Mouse (Mus musculus) lung, embryonic 15.5 days (tissue): ENCODE measurements around the gene Cers2. TPM values are rescaled to one million over a fixed set of nuclear protein-coding genes. Genes with fewer than 3 reads are reported as not detected.

ENCODE experiments used
- ATAC-seq: fragments of 200-750 bp; cut with Nextera tagmentation; 2 replicates; pipeline ENCODE4 v1.8.0; 2017; ENCODE audit warnings: moderate number of reproducible peaks, borderline replicate concordance; ENCODE audit not compliant: low FRiP score, low TSS enrichment; ENCODE audit errors: extremely low read depth
- H3K27ac ChIP-seq: fragments of 300-500 bp; sonication (generic); 2 replicates; pipeline ENCODE4 v1.5.1; 2015; ENCODE audit warnings: moderate library complexity, mild to moderate bottlenecking, inconsistent platforms
- H3K27me3 ChIP-seq: fragments of 300-500 bp; sonication (generic); 2 replicates; pipeline ENCODE4 v1.6.1; 2015; ENCODE audit warnings: inconsistent platforms
- H3K36me3 ChIP-seq: fragments of 300-500 bp; sonication (generic); 2 replicates; pipeline ENCODE4 v1.6.1; 2015; ENCODE audit warnings: inconsistent platforms
- H3K4me1 ChIP-seq: fragments of 300-500 bp; sonication (generic); 2 replicates; pipeline ENCODE4 v1.6.1; 2015; ENCODE audit warnings: inconsistent platforms
- H3K4me2 ChIP-seq: fragments of 300-500 bp; sonication (generic); 2 replicates; pipeline ENCODE4 v1.6.1; 2015; ENCODE audit warnings: inconsistent platforms, mild to moderate bottlenecking, moderate library complexity
- H3K4me3 ChIP-seq: fragments of 300-500 bp; sonication (generic); 2 replicates; pipeline ENCODE4 v1.5.1; 2015; ENCODE audit warnings: mild to moderate bottlenecking, inconsistent platforms
- H3K9ac ChIP-seq: fragments of 300-500 bp; sonication (generic); 2 replicates; pipeline ENCODE4 v1.6.1; 2015; ENCODE audit warnings: inconsistent platforms
- H3K9me3 ChIP-seq: fragments of 300-500 bp; sonication (generic); 2 replicates; pipeline ENCODE4 v1.6.1; 2016; ENCODE audit warnings: inconsistent platforms
- WGBS: fragments of 180-500 bp; shearing (Covaris S2); methylation state at CpG from one replicate; pipeline ENCODE4 v1.1.7; 2015; 5-methylcytosine and 5-hydroxymethylcytosine counted together
- polyA plus RNA-seq: library from polyadenylated mRNA; unstranded; fragments of >200 nt; fragmentation: Nextera tagmentation; extraction: Ambion mirVana; gene quantifications from 2 replicates; pipeline ENCODE4 v1.2.1, GENCODE M21; 2015

Gene Cers2
- polyA plus RNA-seq, 1 experiment from 2014 or later, result 203 TPM

DNA sequence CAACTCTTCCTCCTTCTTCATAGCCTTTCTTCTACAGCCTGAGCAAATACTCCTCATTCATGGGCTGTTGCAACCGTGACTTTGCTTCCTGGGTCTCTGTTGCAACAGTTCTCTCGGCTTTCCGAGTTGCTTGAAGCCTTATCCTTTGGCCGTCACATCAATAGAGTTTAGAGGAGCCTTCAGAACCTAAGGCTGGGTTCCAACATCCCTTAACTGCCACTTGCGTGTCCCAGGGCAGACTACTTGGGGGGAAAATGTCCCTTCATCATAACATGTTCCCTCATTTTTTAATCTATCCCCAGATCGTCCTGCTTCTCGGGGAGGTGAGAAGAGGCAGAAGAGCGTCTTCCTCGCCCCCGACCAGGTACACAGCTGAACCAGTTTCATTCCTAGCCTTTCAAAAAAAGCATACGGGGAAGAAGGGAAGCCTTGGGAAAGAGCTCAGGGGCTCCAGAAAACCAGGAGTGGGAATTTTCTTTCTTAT, 32.2 kb upstream of the Cers2 start:
- H3K36me3 ChIP-seq, result no peaks in the 10 kb centered on the region
- H3K4me3 ChIP-seq, result peak overlapping the region; percentile 70
- no peaks in the 10 kb centered on the region for H3K27me3 ChIP-seq
- H3K9ac ChIP-seq, result peak overlapping the region; percentile 76
- 0% methylated on average over 11 of the region's 11 CpGs for WGBS
- H3K9me3 ChIP-seq, result no peaks in the 10 kb centered on the region
- H3K4me2 ChIP-seq, result peak overlapping the region; percentile 72
- peak overlapping the region; percentile 98 for H3K27ac ChIP-seq
- ATAC-seq, result no peak
- peaks cover 19% of the 10 kb centered on the region for H3K4me1 ChIP-seq

DNA sequence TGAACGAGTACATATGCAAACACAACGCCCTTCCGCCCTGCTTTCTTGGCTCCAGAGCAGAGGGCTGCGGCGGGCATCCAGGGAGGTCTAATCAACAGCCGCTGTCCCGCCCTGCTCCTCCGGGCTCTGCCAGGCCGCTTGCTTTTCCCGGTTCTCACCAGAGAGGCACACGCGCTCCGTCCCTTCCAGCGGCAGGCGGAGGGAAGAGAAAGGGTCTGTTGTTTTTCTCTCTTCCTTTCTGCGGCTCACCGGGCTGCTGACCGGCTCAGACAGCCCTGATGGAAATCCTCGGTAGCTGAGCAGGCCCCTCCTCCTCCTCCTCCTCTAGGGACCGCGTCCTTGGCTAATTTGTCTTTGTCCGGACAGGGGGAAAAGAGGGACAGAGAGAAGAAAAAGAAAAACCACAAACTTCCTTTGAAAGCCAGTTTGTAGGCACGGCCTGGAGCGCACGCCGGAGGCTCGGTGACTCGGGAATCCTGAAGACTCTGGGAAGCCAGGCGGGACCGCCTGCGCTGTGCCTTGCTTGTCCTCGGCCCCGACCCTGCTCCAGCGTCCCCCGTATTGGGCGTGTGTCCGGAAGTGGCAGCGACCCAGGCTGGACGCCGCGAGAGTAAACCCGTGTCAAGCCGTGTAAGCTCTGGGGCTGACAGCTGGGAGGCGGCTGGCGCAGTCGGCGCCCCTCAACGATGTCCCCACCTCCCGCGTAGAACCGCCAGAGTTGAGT, 31.6 kb upstream of the Cers2 start:
- H3K27ac ChIP-seq, result peak overlapping the region; percentile 98
- 0% methylated on average over 51 of the region's 51 CpGs for WGBS
- peaks cover 19% of the 10 kb centered on the region for H3K4me1 ChIP-seq
- H3K27me3 ChIP-seq, result no peaks in the 10 kb centered on the region
- peak overlapping the region; percentile 70 for H3K4me3 ChIP-seq
- peak; percentile 77 for ATAC-seq
- peak overlapping the region; percentile 76 for H3K9ac ChIP-seq
- peaks cover 5% of the 10 kb centered on the region; the same call in 1 of the 2 replicates for H3K36me3 ChIP-seq
- H3K9me3 ChIP-seq, result no peaks in the 10 kb centered on the region
- H3K4me2 ChIP-seq, result peak overlapping the region; percentile 72

- H3K9me3 ChIP-seq, result no peaks in the 10 kb centered on the region
- peaks cover 11% of the 10 kb centered on the region for H3K36me3 ChIP-seq
- H3K27me3 ChIP-seq, result no peaks in the 10 kb centered on the region
- no peak for ATAC-seq
- 2% methylated on average over 7 of the region's 7 CpGs for WGBS
- H3K27ac ChIP-seq, result peak overlapping the region; percentile 98
- peaks cover 19% of the 10 kb centered on the region for H3K4me1 ChIP-seq
- peak overlapping the region; percentile 76 for H3K9ac ChIP-seq
- peak overlapping the region; percentile 70 for H3K4me3 ChIP-seq
- H3K4me2 ChIP-seq, result peak overlapping the region; percentile 72
Measured at GRCm38 (mm10) chr3:95283589-95283941, 31.0 kb upstream of the Cers2 start.

- Histone ChIP-seq H3K27ac (peak overlapping the region; percentile 98), H3K4me1 (peaks cover 19% of the 10 kb centered on the region), H3K9me3 (no peaks in the 10 kb centered on the region), H3K4me3 (peak overlapping the region; percentile 70), H3K9ac (peak overlapping the region; percentile 76), H3K27me3 (no peaks in the 10 kb centered on the region), H3K36me3 (peaks cover 14% of the 10 kb centered on the region), H3K4me2 (peak overlapping the region; percentile 72)
- 19% methylated on average over 1 of the region's 1 CpGs for WGBS
- no peak for ATAC-seq
Measured at GRCm38 (mm10) chr3:95284062-95284461, 30.5 kb upstream of the Cers2 start.

DNA sequence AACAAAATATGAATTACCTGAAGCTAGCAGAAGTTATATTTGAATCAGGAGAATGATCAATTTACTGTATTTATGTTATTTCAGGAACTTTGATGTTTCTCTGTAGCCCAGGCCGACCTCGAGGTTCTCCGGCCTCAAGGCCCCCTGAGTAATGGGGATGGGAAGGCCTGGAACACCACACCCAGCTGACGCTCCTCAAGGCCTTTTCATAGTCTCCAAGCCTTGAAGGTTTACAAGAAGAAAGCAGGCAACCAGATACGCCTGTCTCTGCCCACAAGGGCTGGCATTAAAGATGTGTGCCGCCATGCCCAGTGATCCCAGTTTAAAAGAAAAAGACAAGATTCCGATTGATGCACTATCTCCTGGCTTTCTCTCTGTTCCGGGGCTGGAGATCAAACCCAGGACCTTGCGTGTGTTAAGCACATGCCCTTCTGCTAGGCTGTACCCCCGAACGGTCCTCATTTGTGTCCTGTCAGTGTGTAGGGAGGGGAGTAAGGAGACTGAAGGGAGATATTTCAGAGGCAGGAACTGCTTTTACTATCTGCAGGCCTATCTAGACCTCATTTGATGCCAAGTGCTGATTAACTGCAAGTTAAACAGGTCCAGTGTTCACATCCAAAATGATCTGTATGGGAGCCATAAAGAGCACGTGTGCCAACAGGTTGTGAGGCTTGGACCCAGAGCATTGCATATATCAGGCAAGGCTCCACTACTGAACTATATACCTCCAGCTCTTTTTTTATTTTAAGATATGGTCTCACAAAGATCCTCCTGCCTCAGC, 29.9 kb upstream of the Cers2 start:
- no peaks in the 10 kb centered on the region for H3K27me3 ChIP-seq
- 89% methylated on average over 12 of the region's 12 CpGs for WGBS
- H3K9ac ChIP-seq, result no peak overlapping the region; the same call in 1 of the 2 replicates
- H3K4me1 ChIP-seq, result peaks cover 19% of the 10 kb centered on the region
- H3K9me3 ChIP-seq, result no peaks in the 10 kb centered on the region
- H3K4me2 ChIP-seq, result peak overlapping the region; percentile 72; the same call in 1 of the 2 replicates
- H3K27ac ChIP-seq, result no peak overlapping the region
- H3K36me3 ChIP-seq, result peaks cover 18% of the 10 kb centered on the region
- peak overlapping the region; percentile 70; the same call in 1 of the 2 replicates for H3K4me3 ChIP-seq
- ATAC-seq, result no peak

GRCm38 (mm10) chr3:95285390-95285789, 29.2 kb upstream of the Cers2 start:
- no peak overlapping the region for H3K27ac ChIP-seq
- H3K4me2 ChIP-seq, result no peak overlapping the region
- peaks cover 16% of the 10 kb centered on the region for H3K4me1 ChIP-seq
- H3K36me3 ChIP-seq, result peaks cover 22% of the 10 kb centered on the region
- H3K9ac ChIP-seq, result no peak overlapping the region
- no peak overlapping the region for H3K4me3 ChIP-seq
- 96% methylated on average over 5 of the region's 5 CpGs for WGBS
- H3K9me3 ChIP-seq, result no peaks in the 10 kb centered on the region
- H3K27me3 ChIP-seq, result no peaks in the 10 kb centered on the region
- no peak for ATAC-seq

DNA sequence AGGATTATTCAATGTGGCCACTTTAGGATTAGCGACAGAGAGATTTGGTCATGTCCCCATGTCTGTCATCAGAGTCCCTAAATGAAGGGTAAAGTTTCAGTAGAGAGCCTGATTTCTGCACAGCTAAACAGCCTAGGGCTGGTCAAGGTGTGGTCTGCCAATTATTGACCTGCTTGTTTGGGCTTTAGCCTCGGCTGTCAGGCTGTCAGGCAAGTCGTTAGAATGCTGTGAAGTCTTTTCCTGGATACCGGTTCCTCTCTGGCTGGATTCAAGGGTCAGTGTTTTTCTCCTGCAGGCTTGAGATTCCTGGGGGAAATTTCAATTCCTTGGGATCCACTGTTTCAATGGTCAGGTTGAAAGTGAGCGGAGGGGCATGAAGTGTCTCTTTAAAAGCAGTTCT, 28.6 kb upstream of the Cers2 start:
- Histone ChIP-seq H3K9me3 (no peaks in the 10 kb centered on the region), H3K9ac (no peak overlapping the region), H3K4me2 (no peak overlapping the region), H3K27ac (no peak overlapping the region), H3K27me3 (no peaks in the 10 kb centered on the region), H3K36me3 (peaks cover 22% of the 10 kb centered on the region), H3K4me3 (no peak overlapping the region), H3K4me1 (peaks cover 11% of the 10 kb centered on the region)
- ATAC-seq, result no peak
- WGBS, result 61% methylated on average over 5 of the region's 5 CpGs

DNA sequence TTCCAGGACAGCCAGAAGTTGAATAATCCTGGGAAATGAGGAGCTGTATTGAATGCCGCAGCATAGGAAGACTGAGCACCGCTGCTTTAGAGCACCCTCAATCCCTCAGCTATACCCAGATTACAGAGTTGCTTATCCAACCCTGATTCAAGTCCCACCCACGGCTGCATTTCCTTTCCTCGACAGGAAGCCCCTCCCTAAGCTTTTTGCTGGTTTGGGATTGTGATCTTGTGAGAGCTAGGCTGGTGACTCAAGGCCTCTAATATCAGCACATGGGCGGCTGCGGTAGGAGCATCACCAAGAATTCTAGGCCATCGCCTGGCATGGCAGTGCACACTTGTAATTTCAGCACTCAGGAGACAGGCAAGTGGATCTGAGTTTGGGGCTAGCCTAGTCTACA, 28.1 kb upstream of the Cers2 start:
- H3K27ac ChIP-seq, result no peak overlapping the region; the same call in 1 of the 2 replicates
- H3K4me3 ChIP-seq, result no peak overlapping the region
- no peaks in the 10 kb centered on the region for H3K9me3 ChIP-seq
- no peak overlapping the region for H3K4me2 ChIP-seq
- H3K36me3 ChIP-seq, result peaks cover 22% of the 10 kb centered on the region
- H3K27me3 ChIP-seq, result no peaks in the 10 kb centered on the region
- ATAC-seq, result no peak
- H3K9ac ChIP-seq, result no peak overlapping the region
- WGBS, result 73% methylated on average over 7 of the region's 7 CpGs
- H3K4me1 ChIP-seq, result peaks cover 11% of the 10 kb centered on the region

GRCm38 (mm10) chr3:95287541-95287940, 27.1 kb upstream of the Cers2 start:
- ATAC-seq, result no peak
- Histone ChIP-seq H3K4me3 (no peak overlapping the region), H3K27ac (no peak overlapping the region), H3K36me3 (peaks cover 22% of the 10 kb centered on the region), H3K27me3 (no peaks in the 10 kb centered on the region), H3K9me3 (no peaks in the 10 kb centered on the region), H3K9ac (no peak overlapping the region), H3K4me1 (peaks cover 11% of the 10 kb centered on the region), H3K4me2 (no peak overlapping the region)
- WGBS, result 90% methylated on average over 3 of the region's 3 CpGs

DNA sequence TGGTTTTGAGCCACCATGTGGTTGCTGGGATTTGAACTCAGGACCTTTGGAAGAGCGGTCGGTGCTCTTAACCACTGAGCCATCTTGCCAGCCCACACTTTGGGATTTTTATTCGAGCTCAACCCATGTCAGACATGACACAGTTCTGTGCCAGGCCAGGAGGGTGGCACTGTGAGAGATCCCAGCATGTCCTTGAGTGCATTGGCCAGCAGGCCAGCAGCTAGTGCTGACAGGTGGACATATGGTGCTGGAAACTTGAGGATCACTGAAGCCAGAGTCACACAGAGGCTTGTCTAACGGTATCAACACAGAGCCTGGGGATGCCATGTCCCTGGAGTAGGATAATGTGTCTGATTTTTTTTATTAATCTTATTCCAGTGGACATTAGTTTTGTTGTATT, 25.2 kb upstream of the Cers2 start:
- ATAC-seq, result no peak
- 92% methylated on average over 4 of the region's 4 CpGs for WGBS
- no peak overlapping the region for H3K9ac ChIP-seq
- H3K4me1 ChIP-seq, result peaks cover 1% of the 10 kb centered on the region
- no peaks in the 10 kb centered on the region for H3K27me3 ChIP-seq
- H3K4me2 ChIP-seq, result no peak overlapping the region
- H3K9me3 ChIP-seq, result no peaks in the 10 kb centered on the region
- no peak overlapping the region for H3K27ac ChIP-seq
- peaks cover 37% of the 10 kb centered on the region for H3K36me3 ChIP-seq
- no peak overlapping the region for H3K4me3 ChIP-seq

GRCm38 (mm10) chr3:95290156-95290555, 24.4 kb upstream of the Cers2 start:
- H3K27ac ChIP-seq, result no peak overlapping the region
- H3K4me3 ChIP-seq, result no peak overlapping the region
- WGBS, result 61% methylated on average over 6 of the region's 6 CpGs
- H3K9ac ChIP-seq, result no peak overlapping the region
- no peaks in the 10 kb centered on the region for H3K4me1 ChIP-seq
- peaks cover 44% of the 10 kb centered on the region for H3K36me3 ChIP-seq
- ATAC-seq, result no peak
- no peak overlapping the region for H3K4me2 ChIP-seq
- no peaks in the 10 kb centered on the region for H3K27me3 ChIP-seq
- no peaks in the 10 kb centered on the region for H3K9me3 ChIP-seq

- Histone ChIP-seq H3K27me3 (no peaks in the 10 kb centered on the region), H3K27ac (no peak overlapping the region), H3K4me3 (no peak overlapping the region), H3K4me1 (no peaks in the 10 kb centered on the region), H3K9ac (no peak overlapping the region), H3K4me2 (no peak overlapping the region), H3K9me3 (no peaks in the 10 kb centered on the region), H3K36me3 (peaks cover 45% of the 10 kb centered on the region)
- 76% methylated on average over 4 of the region's 4 CpGs for WGBS
- no peak for ATAC-seq
Measured at GRCm38 (mm10) chr3:95291041-95291440, 23.6 kb upstream of the Cers2 start.
